Mouse (Mus musculus): ENCODE measurements around the gene Nup85. TPM values are rescaled to one million over a fixed set of nuclear protein-coding genes. Genes with fewer than 3 reads are reported as not detected.
A peak's percentile ranks its signal among the peaks of the same experiment; 100 is the strongest.

Gene Nup85
- polyA plus RNA-seq, 1 experiment from 2014 or later: 134 TPM

DNA sequence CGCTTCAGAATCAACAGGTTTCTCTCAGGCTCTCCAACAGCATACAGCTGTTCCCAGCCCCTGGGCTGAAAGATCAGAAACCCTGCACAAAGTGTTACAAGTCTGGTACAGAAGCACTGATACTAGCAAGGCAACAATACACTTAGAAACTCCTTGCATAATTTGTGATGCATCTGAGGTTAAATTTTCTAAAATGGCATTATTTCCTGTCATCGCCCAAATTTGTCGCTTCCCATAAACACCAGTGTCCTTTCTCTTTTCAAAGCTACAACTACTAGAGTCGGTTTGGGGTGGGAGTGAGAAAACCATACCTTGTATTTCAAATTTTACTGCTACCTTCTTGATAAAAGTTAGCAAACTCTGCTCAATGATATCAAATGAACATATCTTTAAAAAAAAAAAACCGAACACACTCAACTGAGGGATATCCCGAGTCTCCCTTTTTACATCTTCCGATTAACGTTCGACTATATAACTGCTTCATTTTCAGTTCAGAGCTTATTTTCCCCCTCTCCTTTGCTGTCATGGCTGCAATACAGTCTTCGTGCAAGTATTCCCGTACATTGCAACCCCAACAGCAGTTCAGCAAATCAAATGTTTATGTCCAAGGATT lies 29.4 kb upstream of the Nup85 start:
- peak overlapping the region; percentile 97 for H3K4me3 ChIP-seq (ENCODE audit: low read length)
- 3% methylated on average over 11 of the region's 11 CpGs for WGBS
- H3K27me3 ChIP-seq (replicated peaks; ENCODE audit: control insufficient read depth, insufficient read depth, low read length): no peaks in the 10 kb centered on the region
- H3K9me3 ChIP-seq (ENCODE audit: control insufficient read depth, low read length): no peaks in the 10 kb centered on the region
- H3K9ac ChIP-seq (ENCODE audit: low read depth, low read length): peak overlapping the region; percentile 95
- H3K4me2 ChIP-seq (ENCODE audit: low read depth, low read length): peak overlapping the region; percentile 61
- no peak for ATAC-seq
- peak overlapping the region; percentile 100 for H3K27ac ChIP-seq (ENCODE audit: low read length)
- H3K36me3 ChIP-seq (ENCODE audit: control insufficient read depth, insufficient read depth, low read length): no peaks in the 10 kb centered on the region
- no peaks in the 10 kb centered on the region for H3K4me1 ChIP-seq (ENCODE audit: control insufficient read depth, insufficient read depth, low read length)

DNA sequence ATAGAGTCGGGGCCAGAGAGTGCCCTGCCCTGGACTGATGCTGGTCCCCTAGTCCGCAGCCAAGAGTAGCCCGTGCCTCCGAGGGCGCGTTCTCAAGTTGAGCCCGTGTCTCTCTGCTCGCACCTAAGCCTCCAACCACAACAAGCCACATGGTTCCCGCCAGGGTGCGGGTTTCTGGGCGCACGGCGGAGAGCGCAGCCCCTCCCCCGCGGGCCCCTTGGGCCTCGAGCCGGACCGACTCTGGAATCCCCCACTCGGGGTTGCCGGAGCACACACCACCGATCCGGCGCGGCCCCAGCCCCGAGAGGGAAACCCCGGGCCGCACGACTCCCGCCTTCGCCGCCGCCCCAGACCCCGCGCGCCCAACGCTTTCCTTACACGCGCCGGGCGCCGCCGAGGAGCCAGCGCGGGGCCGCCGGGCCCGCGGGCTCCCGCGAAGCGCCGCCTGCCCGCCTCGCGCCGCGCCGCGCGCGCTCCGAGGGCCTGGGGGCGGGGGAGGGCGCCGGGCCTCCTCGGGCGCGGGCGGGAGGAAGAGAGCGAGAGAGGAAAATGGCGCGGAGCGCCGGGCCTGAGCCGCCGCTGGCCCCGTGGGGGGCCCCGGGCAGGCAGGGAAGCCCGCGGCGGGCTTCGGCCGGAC lies 28.7 kb upstream of the Nup85 start:
- Histone ChIP-seq H3K27ac (ENCODE audit: low read length) (peak overlapping the region; percentile 100), H3K4me1 (ENCODE audit: control insufficient read depth, insufficient read depth, low read length) (no peaks in the 10 kb centered on the region), H3K9me3 (ENCODE audit: control insufficient read depth, low read length) (no peaks in the 10 kb centered on the region), H3K4me3 (ENCODE audit: low read length) (peak overlapping the region; percentile 97), H3K27me3 (replicated peaks; ENCODE audit: control insufficient read depth, insufficient read depth, low read length) (no peaks in the 10 kb centered on the region), H3K36me3 (ENCODE audit: control insufficient read depth, insufficient read depth, low read length) (no peaks in the 10 kb centered on the region), H3K4me2 (ENCODE audit: low read depth, low read length) (peak overlapping the region; percentile 61), H3K9ac (ENCODE audit: low read depth, low read length) (peak overlapping the region; percentile 95)
- ATAC-seq: peak; percentile 80
- whole genome bisulfite sequencing: under 1% methylated on average over 65 of the region's 84 CpGs

DNA sequence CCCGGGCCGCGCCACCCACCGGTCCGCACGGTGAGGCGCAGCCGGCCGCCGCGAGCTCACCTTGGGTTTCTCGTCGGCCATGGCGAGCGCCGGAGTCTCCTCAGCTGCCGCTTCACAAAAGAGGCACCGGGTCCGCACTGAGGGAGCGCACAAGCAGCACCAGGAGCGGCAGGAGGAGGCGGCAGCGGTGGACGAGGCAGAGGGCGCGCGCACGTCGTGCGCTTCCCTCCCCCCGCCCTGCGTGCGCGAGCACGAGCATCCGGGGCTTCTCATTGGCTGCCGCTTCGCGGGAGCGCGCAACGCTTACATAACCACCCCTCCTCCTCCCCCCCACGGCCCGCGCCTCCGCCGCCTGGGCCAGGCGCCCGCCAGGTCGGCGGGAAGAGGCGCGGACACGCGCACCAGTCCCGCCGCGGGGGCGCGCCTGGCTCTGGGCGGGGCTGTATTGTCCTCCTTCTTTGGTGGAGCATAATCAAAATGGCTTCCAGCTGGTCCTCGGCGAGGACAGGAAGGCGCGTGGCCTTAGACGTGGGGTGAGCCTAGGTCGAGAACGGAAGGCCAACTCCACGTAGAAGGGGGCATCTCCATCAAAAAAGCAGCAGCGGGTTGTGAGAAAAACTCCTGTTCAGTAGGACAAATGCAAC lies 28.1 kb upstream of the Nup85 start, which contains the start of gene Sumo2:
Gene Sumo2, minus strand, starts transcription at position 239 of the 644 bp plus-strand sequence.
- Histone ChIP-seq H3K27ac (ENCODE audit: low read length) (peak within 1 kb of the TSS; percentile 100), H3K27me3 (replicated peaks; ENCODE audit: control insufficient read depth, insufficient read depth, low read length) (no peaks in the 10 kb centered on the region), H3K4me2 (ENCODE audit: low read depth, low read length) (peak within 1 kb of the TSS; percentile 64), H3K9me3 (ENCODE audit: control insufficient read depth, low read length) (no peaks in the 10 kb centered on the region), H3K36me3 (ENCODE audit: control insufficient read depth, insufficient read depth, low read length) (no peaks in the 10 kb centered on the region), H3K4me1 (ENCODE audit: control insufficient read depth, insufficient read depth, low read length) (no peaks in the 10 kb centered on the region), H3K9ac (ENCODE audit: low read depth, low read length) (peak within 1 kb of the TSS; percentile 95), H3K4me3 (ENCODE audit: low read length) (peak within 1 kb of the TSS; percentile 97)
- under 1% methylated on average over 48 of the region's 70 CpGs for WGBS
- ATAC-seq: peak; percentile 93

DNA sequence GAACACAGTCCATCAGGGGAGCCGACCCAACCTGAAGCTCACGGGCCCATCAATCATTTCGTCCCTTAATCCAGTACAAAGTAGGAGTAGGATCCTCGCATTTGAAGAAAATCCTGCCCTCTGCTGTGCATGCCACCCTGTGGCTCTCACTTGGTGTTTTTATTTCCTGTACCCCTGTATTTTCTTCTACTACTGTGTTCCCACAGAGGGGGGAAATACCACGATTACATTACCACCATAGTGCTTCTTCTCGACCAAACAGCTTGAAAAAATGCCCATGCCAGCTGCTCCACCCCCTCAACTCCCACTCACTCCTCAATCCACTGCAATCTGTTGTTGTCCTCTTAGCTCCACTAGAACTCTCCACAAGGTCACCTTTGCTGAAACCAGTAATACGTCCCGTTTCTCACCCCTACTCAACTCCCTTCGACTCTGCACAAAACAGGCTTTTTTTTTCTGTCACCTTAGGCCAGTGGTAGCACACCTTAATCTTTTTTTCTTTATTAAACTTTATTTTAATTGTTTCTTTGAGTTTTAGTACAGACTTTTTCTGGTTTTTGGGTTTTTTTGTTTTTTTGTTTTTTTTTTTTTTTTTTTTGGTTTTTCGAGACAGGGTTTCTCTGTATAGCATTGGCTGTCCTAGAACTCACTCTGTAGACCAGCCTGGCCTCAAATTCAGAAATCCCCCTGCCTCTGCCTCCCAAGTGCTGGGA lies 27.2 kb upstream of the Nup85 start:
- no peak for ATAC-seq
- 86% methylated on average over 10 of the region's 10 CpGs for WGBS
- Histone ChIP-seq H3K4me3 (ENCODE audit: low read length) (peak overlapping the region; percentile 97), H3K9ac (ENCODE audit: low read depth, low read length) (peak overlapping the region; percentile 50), H3K9me3 (ENCODE audit: control insufficient read depth, low read length) (no peaks in the 10 kb centered on the region), H3K4me1 (ENCODE audit: control insufficient read depth, insufficient read depth, low read length) (no peaks in the 10 kb centered on the region), H3K4me2 (ENCODE audit: low read depth, low read length) (peak overlapping the region; percentile 64; the same call in 1 of the 2 replicates), H3K27ac (ENCODE audit: low read length) (peak overlapping the region; percentile 92), H3K36me3 (ENCODE audit: control insufficient read depth, insufficient read depth, low read length) (no peaks in the 10 kb centered on the region), H3K27me3 (replicated peaks; ENCODE audit: control insufficient read depth, insufficient read depth, low read length) (no peaks in the 10 kb centered on the region)

DNA sequence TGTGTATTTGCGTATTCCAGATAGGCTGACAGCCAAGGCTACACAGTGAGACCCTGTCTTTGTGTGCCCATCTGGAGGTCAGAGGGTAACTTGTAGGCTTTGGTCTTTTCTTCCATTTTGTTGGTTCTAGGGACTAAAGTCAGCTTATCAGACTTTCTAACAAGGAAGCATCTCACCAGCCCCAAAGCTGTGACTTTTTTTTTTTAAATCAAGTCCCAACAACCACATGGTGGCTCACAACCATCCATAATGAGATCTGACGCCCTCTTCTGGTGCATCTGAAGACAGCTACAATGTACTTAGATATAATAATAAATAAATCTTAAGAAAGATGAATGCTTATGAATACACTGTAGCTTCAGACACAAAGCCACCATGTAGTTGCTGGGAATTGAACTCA lies 26.2 kb upstream of the Nup85 start:
- no peaks in the 10 kb centered on the region for H3K36me3 ChIP-seq (ENCODE audit: control insufficient read depth, insufficient read depth, low read length)
- no peak overlapping the region for H3K4me3 ChIP-seq (ENCODE audit: low read length)
- H3K27me3 ChIP-seq (replicated peaks; ENCODE audit: control insufficient read depth, insufficient read depth, low read length): no peaks in the 10 kb centered on the region
- 66% methylated on average over 2 of the region's 2 CpGs for WGBS
- H3K27ac ChIP-seq (ENCODE audit: low read length): no peak overlapping the region
- no peak overlapping the region for H3K9ac ChIP-seq (ENCODE audit: low read depth, low read length)
- H3K4me1 ChIP-seq (ENCODE audit: control insufficient read depth, insufficient read depth, low read length): no peaks in the 10 kb centered on the region
- no peak overlapping the region for H3K4me2 ChIP-seq (ENCODE audit: low read depth, low read length)
- ATAC-seq: no peak
- H3K9me3 ChIP-seq (ENCODE audit: control insufficient read depth, low read length): no peaks in the 10 kb centered on the region

DNA sequence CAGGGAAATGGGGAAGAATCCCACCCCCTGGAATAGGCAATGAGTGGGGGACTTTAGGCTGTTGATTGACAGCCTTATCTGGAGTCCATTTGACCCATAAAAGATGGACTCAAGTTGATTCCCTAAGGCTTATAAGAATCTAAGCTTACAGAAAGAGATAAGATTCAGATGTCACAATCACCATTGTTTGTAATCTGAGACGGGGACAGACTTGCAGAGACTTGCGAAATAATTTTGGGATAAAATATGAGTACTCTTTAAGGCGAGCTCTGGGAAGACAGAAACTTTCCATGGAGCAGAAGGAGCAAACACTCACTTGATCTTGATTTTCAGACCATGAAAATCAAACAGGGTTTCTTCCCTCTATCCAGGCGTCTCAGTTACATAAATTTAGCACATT lies 20.7 kb upstream of the Nup85 start:
- no peak overlapping the region for H3K9ac ChIP-seq (ENCODE audit: low read depth, low read length)
- no peaks in the 10 kb centered on the region for H3K9me3 ChIP-seq (ENCODE audit: control insufficient read depth, low read length)
- no peaks in the 10 kb centered on the region for H3K36me3 ChIP-seq (ENCODE audit: control insufficient read depth, insufficient read depth, low read length)
- WGBS: 72% methylated on average over 4 of the region's 4 CpGs
- H3K4me3 ChIP-seq (ENCODE audit: low read length): no peak overlapping the region
- no peak overlapping the region for H3K27ac ChIP-seq (ENCODE audit: low read length)
- no peak for ATAC-seq
- H3K27me3 ChIP-seq (replicated peaks; ENCODE audit: control insufficient read depth, insufficient read depth, low read length): no peaks in the 10 kb centered on the region
- H3K4me1 ChIP-seq (ENCODE audit: control insufficient read depth, insufficient read depth, low read length): no peaks in the 10 kb centered on the region
- H3K4me2 ChIP-seq (ENCODE audit: low read depth, low read length): no peak overlapping the region

DNA sequence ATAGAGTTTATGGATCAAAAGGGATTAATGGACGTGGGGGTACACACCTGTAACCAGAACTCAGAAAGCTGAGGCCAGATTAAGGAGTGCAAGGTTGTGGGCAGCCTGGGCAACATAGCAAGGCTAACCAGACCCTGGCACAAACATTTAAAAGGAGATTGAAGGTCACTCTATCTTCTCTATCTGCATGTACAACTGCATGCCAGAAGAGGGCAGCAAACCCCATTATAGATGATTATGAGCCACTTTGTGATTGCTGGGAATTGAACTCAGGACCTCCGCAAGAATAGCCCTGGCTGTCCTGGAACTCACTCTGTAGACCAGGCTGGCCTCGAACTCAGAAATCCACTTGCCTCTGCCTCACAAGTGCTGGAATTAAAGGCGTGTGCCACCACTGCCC lies 11.5 kb upstream of the Nup85 start:
- H3K4me2 ChIP-seq (ENCODE audit: low read depth, low read length): no peak overlapping the region
- 58% methylated on average over 4 of the region's 4 CpGs for WGBS
- no peak overlapping the region for H3K9ac ChIP-seq (ENCODE audit: low read depth, low read length)
- no peak for ATAC-seq
- H3K9me3 ChIP-seq (ENCODE audit: control insufficient read depth, low read length): no peaks in the 10 kb centered on the region
- H3K4me3 ChIP-seq (ENCODE audit: low read length): no peak overlapping the region
- H3K36me3 ChIP-seq (ENCODE audit: control insufficient read depth, insufficient read depth, low read length): no peaks in the 10 kb centered on the region
- H3K27ac ChIP-seq (ENCODE audit: low read length): no peak overlapping the region
- H3K27me3 ChIP-seq (replicated peaks; ENCODE audit: control insufficient read depth, insufficient read depth, low read length): no peaks in the 10 kb centered on the region
- H3K4me1 ChIP-seq (ENCODE audit: control insufficient read depth, insufficient read depth, low read length): no peaks in the 10 kb centered on the region

DNA sequence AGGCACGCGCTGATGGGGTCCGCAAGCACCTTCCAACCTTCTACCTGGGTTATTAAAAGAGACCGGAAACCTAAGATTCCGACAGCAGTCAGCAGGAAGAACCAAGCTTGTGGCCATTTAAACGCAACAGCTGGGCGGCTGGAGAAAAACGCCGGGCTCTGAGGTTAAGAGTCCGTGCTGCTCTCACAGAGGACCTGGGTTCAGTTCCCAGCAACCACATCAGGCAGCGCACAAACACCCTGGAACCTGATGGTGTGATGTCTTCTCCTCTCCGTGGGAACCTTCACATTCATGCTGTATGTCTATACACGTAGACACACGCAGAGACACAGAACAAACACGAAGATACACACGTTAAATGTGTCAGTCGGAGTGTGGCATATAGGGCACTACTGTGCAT lies 8.5 kb upstream of the Nup85 start:
- H3K27ac ChIP-seq (ENCODE audit: low read length): no peak overlapping the region
- no peak overlapping the region for H3K9ac ChIP-seq (ENCODE audit: low read depth, low read length)
- no peaks in the 10 kb centered on the region for H3K9me3 ChIP-seq (ENCODE audit: control insufficient read depth, low read length)
- H3K36me3 ChIP-seq (ENCODE audit: control insufficient read depth, insufficient read depth, low read length): no peaks in the 10 kb centered on the region
- H3K4me3 ChIP-seq (ENCODE audit: low read length): no peak overlapping the region
- 80% methylated on average over 17 of the region's 17 CpGs for WGBS
- no peak for ATAC-seq
- no peaks in the 10 kb centered on the region for H3K27me3 ChIP-seq (replicated peaks; ENCODE audit: control insufficient read depth, insufficient read depth, low read length)
- no peaks in the 10 kb centered on the region for H3K4me1 ChIP-seq (ENCODE audit: control insufficient read depth, insufficient read depth, low read length)
- no peak overlapping the region for H3K4me2 ChIP-seq (ENCODE audit: low read depth, low read length)

DNA sequence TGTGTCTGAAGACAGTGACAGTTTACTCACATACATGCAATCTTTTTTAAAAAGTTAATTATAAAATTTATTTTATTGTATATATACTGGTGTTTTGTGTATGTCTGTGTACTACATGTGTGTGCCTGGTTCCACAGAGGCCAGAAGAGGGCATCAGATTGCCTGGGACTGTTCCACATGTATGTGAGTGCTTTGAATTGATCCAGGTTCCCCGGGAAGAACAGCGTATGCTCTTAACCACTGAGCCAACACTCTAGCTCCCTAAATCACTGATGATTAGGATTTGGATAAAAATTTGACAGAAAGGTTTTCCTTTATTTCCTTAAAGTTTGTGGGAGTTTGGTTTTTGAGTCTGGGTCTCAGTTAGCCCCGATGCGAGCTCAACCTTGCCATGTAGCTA lies 828 bp upstream of the Nup85 start:
- 41% methylated on average over 4 of the region's 4 CpGs for WGBS
- peak; percentile 61 for ATAC-seq
- H3K9me3 ChIP-seq (ENCODE audit: control insufficient read depth, low read length): no peaks in the 10 kb centered on the region
- H3K36me3 ChIP-seq (ENCODE audit: control insufficient read depth, insufficient read depth, low read length): peaks cover 7% of the 10 kb centered on the region; the same call in 1 of the 2 replicates
- no peaks in the 10 kb centered on the region for H3K27me3 ChIP-seq (replicated peaks; ENCODE audit: control insufficient read depth, insufficient read depth, low read length)
- H3K4me3 ChIP-seq (ENCODE audit: low read length): peak overlapping the region; percentile 88
- H3K4me2 ChIP-seq (ENCODE audit: low read depth, low read length): peak overlapping the region; percentile 74
- peak overlapping the region; percentile 88 for H3K27ac ChIP-seq (ENCODE audit: low read length)
- H3K4me1 ChIP-seq (ENCODE audit: control insufficient read depth, insufficient read depth, low read length): peaks cover 12% of the 10 kb centered on the region
- H3K9ac ChIP-seq (ENCODE audit: low read depth, low read length): peak overlapping the region; percentile 79
